Mouse (Mus musculus): ENCODE data around the gene Rcc2. TPM values are rescaled to one million over a fixed set of nuclear protein-coding genes. Genes with fewer than 3 reads are reported as not detected.

Rcc2 gene
- 10 to 100 TPM; 59.4 to 63.3 TPM for total RNA-seq (2021)

- intact Hi-C loops (cut with DNase I) = no loop called here
- no peak for DNase-seq
Observed at GRCm38 (mm10) chr4:140700269-140701018, at the start of gene Rcc2. TSS of gene Rcc2 (plus strand) at chr4:140700541.

DNA sequence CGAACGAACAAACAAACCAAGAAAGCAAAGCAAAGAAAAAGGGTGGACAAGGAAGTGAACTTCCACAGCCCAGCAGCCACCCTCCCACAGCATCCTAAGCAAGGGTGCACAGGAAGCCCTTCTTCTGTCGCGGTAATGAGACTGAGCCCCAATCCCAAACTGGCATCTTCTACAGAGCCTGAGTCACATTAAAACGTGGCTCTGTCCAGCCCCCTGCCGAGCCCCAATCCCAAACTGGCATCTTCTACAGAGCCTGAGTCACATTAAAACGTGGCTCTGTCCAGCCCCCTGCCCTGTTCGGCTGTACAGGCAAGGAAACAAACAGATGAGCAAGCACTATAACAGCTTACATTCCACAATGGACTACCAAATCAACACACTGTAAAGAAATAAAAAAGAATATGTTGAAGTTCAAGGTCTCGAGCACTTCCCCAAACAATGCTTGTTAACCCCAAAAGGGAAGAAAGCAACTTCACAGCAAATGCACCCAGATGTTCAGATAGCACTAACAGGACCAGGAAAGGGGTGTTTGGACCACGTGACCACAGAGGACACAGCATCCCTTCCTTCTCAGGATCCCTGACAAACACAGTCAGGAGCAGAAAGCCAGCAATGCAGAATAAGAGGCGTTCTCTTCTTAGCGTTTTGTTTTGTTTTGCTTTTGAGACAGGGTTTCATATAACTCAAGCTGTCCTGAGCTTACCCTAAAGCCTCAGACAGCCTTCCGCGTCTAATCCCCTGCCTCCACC, 46.3 kb upstream of the Rcc2 start:
- DNase-seq = no peak
- intact Hi-C loops (cut with DNase I) = no loop called here

- intact Hi-C loops (cut with DNase I) = no loop called here
Observed at GRCm38 (mm10) chr4:140654798-140655197, 45.5 kb upstream of the Rcc2 start.

DNA sequence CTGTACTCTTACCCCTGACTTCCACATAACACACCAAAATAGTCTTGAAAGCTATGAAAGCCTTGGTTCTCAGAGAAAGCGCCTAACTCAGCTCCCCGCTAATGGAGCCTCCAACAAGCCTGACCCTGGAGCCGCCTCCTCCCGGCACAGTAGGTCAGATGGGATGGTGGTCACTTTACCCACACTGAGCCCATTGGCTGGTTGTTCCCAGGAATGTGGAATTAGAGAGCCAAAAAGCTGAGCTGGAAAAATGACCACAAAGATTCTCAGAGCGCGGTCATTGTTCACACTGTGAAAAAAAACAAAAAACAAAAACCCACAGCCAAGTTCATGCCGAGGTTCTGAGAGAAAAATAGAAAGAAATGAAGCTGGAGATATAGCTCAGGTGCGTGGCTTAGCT, 43.8 kb upstream of the Rcc2 start:
- intact Hi-C loops (cut with DNase I) = no loop called here
- DNase-seq = no peak

More at GRCm38 (mm10) chr4:140654798-140655197, 45.5 kb upstream of the Rcc2 start:
- no peak for DNase-seq

DNA sequence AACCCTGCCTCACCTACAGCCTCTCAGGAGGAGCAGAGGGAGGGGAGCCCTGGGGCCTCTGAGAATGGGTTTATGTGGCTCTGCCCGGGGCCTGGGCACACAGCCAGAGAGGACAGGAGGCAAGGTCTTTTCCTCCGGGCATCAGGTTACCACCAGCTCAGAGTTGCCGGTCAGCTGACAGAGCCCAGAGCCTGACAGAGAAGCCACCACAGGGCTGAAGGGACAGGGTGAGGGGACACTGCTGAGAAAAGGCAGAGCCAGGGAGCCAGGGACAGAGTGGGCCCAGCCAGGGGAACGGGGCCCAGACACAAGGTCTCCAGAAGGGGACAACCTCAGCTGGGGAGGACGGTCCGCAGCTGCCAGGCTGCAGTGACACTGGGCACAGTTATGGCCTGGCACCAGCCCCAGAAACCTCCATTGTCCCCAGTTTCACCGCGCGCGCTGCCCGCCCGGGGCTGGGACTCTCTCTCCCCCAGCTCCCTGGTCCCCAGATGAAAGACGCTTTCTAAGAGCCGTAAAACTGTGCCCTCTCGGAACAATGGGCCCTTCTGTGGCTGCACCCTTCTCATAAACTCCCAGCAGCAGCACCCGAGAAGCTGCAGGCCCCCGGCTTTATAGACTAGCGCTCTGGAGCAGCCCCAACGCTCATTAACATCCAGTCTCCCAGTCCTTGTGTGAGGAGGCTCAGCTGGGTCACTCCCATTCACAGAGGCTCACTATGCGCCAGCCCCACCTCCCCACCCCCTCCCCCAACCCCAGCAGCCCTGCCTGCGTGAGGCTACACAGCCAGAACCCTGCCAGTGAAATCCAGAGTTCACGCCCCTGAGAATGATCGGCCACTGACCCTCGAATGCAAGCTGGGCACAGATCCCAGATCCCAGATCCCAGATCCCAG, 42.4 kb upstream of the Rcc2 start:
- peak; percentile 92 for DNase-seq
- intact Hi-C loops (cut with DNase I) = no loop called here

- intact Hi-C loops (cut with DNase I) = no loop called here
- no peak for DNase-seq
Observed at GRCm38 (mm10) chr4:140661406-140662022, 38.8 kb upstream of the Rcc2 start.

DNA sequence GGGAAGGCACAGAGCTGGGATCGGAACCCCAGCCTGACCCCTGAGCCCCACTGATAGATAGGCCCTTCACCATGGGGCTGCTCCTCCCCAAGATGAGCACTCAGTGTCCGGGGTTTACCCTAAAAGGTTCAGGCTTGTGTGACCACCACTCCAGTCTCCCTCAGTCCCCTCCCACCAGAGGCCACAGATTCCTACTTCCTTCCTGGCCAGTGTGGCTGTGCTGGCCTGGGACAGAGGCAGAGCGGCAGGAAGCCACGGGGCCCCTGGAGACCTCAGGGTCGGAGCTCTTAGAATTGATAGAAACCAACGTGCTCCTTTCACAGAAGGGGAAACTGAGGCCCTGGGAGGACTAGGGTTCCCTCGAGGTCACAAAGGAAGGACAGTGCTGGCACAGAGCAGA, 37.9 kb upstream of the Rcc2 start:
- intact Hi-C loops (cut with DNase I) = no loop called here
- DNase-seq = no peak

DNA sequence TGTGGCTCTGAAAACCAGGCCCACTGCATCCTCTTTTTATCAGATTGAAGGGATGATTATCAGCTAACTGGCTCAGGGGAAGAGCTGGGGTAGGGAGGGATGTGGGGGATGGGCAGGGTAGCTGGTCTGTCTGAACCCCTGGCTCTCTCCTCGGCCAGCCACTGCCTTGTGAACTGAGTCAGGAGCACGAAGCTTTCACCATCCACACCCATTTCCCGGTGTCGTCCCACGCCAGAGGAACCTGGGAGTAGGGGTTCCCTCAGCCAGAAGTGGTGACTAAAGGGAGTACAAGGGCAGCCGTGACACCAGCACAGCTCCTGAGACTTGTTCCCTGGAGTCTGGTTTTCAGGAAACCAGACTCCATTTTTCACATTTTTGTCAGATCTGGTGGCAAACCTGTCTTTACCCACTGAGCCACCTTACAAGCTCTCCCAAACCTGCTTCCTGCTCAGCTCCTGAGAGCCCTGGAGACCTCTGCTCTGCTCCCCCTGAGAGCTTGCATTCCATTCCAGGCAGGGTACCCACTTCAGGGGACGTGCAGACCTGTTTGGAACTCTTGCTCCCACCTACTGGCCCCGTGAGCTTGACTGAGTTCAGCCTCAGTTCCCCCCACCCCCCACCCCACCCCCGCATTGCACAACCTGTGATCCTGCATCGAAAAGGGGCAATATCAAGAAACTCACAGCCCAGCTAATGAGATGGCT, 37.3 kb upstream of the Rcc2 start:
- intact Hi-C loops (cut with DNase I) = no loop called here
- no peak for DNase-seq

DNA sequence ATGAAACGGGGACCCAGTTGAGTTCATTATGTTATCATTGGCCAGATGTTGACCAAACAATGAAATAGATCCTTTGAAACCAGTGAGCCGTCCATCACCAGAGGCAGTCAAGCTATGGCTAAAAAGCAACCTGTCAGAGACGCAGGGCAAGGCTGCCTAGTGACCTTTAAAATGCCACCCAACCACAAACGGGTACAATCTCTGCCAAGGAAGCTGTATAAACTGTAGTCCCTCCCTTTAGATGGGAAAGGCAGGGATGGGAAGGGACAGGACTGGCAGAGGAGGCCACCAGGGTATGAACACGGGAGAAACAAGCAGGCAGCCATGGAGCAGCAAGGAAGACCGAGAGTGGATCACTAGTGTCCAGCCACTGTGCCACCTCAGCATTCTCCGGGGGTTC, 35.3 kb upstream of the Rcc2 start:
- DNase-seq = no peak
- intact Hi-C loops (cut with DNase I) = no loop called here

GRCm38 (mm10) chr4:140665760-140666159, 34.6 kb upstream of the Rcc2 start, which contains the start of gene Arhgef10l:
TSS of gene Arhgef10l (minus strand) at chr4:140666012.
- intact Hi-C loops (cut with DNase I) = no loop called here
- peak; percentile 37 for DNase-seq

- intact Hi-C loops (cut with DNase I) = no loop called here
- no peak for DNase-seq
Observed at GRCm38 (mm10) chr4:140667802-140668201, 32.5 kb upstream of the Rcc2 start.

GRCm38 (mm10) chr4:140673527-140674264, 26.6 kb upstream of the Rcc2 start:
- intact Hi-C loops (cut with DNase I) = loop anchor here (10.0 kb wide), 1 partner anchor 79 kb away; no protein-coding TSS in a partner anchor
- DNase-seq = no peak

GRCm38 (mm10) chr4:140674345-140674926, 25.9 kb upstream of the Rcc2 start:
- peak; percentile 93 for DNase-seq
- intact Hi-C loops (cut with DNase I) = loop anchor here (10.0 kb wide), 1 partner anchor 80 kb away; no protein-coding TSS in a partner anchor

DNA sequence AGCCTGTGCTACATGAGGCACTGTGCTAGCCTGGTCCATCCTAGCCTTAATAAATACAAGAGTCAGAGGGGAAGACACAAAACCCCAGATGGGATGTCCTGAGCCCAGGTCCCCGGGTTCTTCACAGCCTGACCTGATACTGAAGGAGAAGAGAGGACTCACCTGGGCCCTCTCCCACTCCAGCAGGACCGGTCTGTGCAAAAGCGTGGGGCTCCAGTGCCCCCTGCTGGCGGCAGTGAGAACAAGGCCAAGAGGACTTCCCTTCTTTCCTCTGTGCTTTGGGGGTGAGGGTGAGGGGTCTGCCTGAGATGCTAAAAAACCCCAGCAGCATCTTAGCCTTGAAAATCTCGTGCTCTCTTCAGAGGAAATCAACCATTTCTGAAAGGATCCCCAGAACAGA, 21.3 kb upstream of the Rcc2 start:
- peak; percentile 55 for DNase-seq
- intact Hi-C loops (cut with DNase I) = loop anchor here (10.0 kb wide), 1 partner anchor 84 kb away; no protein-coding TSS in a partner anchor

GRCm38 (mm10) chr4:140679723-140680380, 20.5 kb upstream of the Rcc2 start:
- intact Hi-C loops (cut with DNase I) = loop anchor here (10.0 kb wide), 1 partner anchor 85 kb away; no protein-coding TSS in a partner anchor
- DNase-seq = peak; percentile 83

- intact Hi-C loops (cut with DNase I) = no loop called here
- no peak for DNase-seq
Observed at GRCm38 (mm10) chr4:140680731-140681397, 19.5 kb upstream of the Rcc2 start.

DNA sequence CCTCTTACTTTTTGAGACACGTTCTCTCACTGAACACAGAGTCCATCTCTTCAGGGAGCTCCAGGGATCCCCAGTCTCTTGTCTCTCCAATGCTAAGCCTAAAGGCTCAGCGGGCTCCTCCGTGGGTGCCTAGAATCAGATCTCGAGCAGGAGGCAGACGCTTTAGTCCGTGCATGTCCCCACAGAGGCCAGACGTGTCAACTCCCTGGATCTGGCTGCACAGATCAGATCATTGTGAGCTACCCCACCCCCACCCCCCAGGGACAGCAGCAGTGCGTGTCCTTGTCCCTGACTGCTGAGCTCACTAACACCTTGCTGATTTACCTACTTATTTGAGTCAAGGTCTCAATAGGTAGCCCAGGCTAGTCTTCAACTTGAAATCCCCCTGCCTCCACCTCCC, 16.7 kb upstream of the Rcc2 start:
- intact Hi-C loops (cut with DNase I) = no loop called here

More for the DNA sequence above, 16.7 kb upstream of the Rcc2 start:
- DNase-seq = no peak
